Mouse (Mus musculus) small intestine, adult 2 months (tissue): ENCODE measurements around the gene Prmt1.

Source experiments
- CTCF ChIP-seq: fragments of 200-500 bp; IDR thresholded peaks from 2 replicates; pipeline ENCODE4 v1.5.1; 2012; ENCODE audit warnings: low read depth, mild to moderate bottlenecking, control low read depth, inconsistent platforms, low read length, moderate library complexity, mixed read lengths; ENCODE audit not compliant: insufficient replicate concordance, insufficient read length; ENCODE audit errors: extremely low read depth
- POLR2A ChIP-seq: fragments of 200-500 bp; IDR thresholded peaks from 2 replicates; pipeline ENCODE4 v1.6.1; 2012; ENCODE audit warnings: low read depth, mild to moderate bottlenecking, control low read depth, inconsistent platforms, low read length, moderate library complexity

GRCm38 (mm10) chr7:45027761-45028160 lies 41.4 kb upstream of the Prmt1 start:
- TF ChIP-seq POLR2A (no peak), CTCF (no peak)
